Mouse (Mus musculus) gastrocnemius, postnatal 25 days (tissue): ENCODE data around the gene St3gal3. TPM values are rescaled to one million over a fixed set of nuclear protein-coding genes. Genes with fewer than 3 reads are reported as not detected.

ENCODE experiments used
- DNase-seq: peaks from one replicate; pipeline ENCODE4 v3.0.0; 2022
- total RNA-seq, 2 experiments: library from RNA; stranded (reverse); gene quantifications; 1 replicate in 1 of 2; 2 replicates in 1 of 2; pipeline ENCODE4 v1.2.3; 2021

Gene St3gal3
- total RNA-seq, 2 experiments from 2014 or later, result 65.8 to 74.1 TPM

GRCm38 (mm10) chr4:118053904-118054303 lies 80.8 kb downstream of the St3gal3 start:
- DNase-seq, result no peak

GRCm38 (mm10) chr4:118049606-118050302 lies 85.0 kb downstream of the St3gal3 start:
- DNase-seq, result no peak

GRCm38 (mm10) chr4:118044510-118044909 lies 90.2 kb downstream of the St3gal3 start:
- DNase-seq, result no peak

DNA sequence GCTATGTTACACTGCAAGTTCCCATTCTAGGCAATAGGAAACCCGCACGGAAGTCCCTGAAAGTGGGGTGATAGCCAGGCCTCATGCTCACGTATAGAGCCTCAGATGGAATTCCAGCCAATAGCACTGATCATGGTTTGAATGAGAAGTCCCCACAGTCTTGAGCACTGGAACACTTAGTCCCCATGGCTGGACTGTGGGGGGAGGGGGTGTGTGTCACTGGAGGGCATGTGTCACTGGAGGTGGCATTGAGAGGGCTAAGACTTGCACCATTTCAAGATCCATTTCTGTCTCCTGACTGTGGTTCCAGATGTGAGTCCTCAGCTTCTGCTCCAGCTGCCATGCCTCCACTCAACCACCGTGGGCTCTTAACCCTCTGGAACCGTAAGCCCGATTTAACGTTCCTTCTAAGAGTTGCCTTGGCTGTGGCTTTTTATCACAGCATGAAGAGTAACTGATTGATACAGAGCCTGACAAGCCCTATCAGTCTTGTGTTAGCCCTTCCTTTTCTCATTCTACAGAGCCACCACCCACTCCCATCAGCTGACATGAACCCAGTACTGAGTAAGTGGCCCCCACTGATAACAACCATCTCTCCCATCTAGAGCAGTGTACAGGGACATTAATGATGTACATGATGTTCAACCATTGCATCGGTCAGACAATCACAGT lies 91.2 kb downstream of the St3gal3 start:
- no peak for DNase-seq

- DNase-seq, result no peak
Measured at GRCm38 (mm10) chr4:118042671-118043320, 91.9 kb downstream of the St3gal3 start.

DNA sequence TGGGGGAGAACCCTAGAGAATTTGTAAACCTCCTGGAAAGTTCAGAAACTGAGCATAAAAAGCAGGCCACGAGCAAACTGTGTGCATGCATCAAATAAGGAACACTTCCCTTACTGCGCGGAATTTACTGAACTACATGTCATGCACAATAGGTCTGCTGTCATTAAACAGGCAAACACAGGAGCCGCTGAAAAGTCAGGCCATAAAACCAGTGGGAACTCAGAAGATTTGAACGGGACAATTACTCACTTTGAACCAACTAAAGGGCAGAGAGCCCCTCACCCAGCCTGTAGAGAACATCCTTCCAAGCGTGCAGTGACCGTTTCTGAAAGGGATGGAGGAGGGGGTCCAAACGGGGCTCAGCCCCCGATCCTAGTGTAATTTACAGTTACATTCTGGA lies 93.6 kb downstream of the St3gal3 start:
- DNase-seq, result no peak

DNA sequence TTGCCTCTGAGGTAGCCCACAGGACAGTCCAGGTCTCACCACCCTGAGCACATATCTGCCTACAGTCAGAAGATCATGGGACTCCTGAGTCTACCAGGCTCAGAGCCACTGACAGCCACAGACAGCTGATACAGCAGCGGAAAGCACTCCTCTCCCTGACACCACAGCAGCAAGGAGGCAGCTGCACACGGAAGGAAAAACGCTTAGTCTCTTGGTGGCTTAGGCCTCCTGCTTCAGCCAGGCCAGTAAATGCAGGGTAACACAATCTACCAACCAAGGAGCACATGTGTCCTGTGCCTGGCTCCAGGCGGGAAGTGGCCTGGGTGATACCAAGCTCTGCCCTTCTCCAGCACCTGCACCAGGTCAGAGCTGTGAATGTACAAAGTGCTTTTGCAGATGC lies 94.1 kb downstream of the St3gal3 start:
- DNase-seq, result peak; percentile 65

DNA sequence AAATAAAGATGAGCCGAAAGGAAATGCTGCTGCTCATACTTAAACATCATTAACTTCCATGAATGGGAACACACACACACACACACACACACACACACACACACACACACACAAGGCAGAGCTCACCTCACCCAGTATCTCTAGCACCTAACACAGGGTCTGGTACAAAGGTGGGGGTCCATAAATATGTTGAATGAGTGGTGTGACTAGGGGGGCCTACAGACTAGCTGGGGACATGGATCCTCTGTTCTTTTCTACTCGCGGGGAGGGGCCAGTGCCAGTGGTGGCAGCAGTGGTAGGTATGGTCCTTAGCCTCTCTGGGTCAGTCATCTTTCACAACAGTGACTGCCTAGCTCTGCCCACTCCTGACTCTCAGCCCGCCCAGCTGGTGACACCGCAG lies 94.8 kb downstream of the St3gal3 start:
- DNase-seq, result no peak

DNA sequence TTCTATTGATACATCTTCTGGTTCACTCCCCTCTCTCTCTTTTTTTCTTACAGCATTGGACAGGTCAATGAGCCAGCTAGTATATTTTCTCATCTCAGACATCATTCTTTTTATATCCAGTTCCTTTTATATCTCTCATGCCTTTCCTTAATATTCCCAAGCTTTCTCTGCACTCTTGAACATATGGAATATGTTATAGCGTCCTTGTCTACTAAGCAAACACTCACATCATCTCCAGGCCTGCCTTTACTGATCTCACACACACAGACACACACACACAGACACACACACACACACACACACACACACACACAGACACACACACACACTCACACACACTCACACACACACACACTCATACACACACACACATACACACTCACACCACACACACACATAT lies 96.7 kb downstream of the St3gal3 start:
- DNase-seq, result no peak

- DNase-seq, result no peak
Measured at GRCm38 (mm10) chr4:118037406-118037805, 97.3 kb downstream of the St3gal3 start.

DNA sequence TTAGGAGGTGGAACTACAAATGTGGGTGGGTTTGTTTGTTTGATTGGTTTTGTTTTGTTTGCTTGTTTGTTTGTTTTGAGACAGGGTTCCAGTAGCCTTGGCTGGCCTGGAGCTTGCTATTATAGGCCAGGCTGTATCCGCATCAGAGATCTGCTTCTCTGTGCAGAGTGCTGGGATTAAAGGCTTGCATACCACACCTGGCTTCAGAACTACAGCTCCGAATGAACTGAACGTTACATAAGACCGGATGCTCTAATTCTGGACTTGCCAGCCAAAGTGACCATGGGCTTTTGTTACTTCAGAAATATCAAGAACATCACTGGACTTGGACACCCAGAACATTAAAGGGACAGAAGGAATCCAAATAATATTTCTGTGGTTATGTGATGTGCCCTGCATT lies 98.2 kb downstream of the St3gal3 start:
- no peak for DNase-seq

DNA sequence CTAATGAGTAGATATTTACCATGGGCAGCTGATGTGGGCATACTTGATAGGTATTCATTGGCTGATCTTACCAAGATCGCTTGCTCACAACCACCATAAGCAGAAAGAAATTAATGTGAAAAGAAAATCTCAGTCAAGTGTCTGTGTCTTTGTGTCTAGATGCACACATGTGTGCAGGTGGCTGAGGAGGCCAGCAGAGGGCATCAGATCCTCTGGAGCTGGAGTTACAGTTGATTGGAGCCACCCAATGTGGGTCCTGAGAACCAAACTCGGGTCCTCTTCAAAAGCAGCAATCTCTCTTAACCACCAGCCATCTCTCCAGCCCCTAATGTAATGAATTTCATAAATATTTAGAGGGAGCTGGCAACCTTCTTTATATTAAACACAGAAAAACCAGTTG lies 99.6 kb downstream of the St3gal3 start:
- no peak for DNase-seq

DNA sequence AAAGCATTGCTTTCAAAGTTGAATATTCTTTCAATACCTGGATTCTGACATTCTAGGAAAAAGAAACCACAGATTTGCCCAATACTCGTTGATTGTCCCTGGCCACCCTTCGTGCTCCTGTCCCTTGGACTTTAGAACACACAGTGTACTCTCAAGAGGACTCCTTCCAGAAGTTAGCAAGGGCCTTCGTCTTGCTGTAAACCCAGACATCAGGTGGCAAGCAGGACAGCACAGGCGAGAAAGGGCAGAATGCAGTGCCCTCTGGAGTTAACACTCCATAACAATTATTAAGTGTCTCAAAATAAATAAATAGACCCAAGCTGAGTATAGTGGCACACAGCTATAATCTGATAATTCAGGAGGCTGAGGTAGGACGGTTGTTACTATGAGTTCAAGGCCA lies 101.7 kb downstream of the St3gal3 start:
- DNase-seq, result no peak

DNA sequence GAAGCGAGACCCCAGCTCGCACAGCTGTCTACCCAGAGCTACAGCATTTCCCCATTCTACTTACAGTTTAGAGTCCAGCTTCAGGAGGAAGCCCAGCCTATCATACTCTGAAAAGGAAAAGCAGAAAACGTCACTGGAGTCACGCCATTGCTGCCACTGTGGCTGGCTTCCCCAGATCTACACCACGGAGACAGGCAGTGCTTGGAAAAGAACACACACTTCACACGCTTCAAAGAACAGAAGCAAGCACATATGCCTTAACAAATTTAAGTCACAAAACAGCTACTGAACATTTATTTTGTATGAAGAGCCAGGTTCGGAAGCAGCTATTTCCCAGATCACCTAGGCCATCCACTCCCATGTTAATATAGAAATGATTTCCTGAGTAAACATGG lies 102.9 kb downstream of the St3gal3 start:
- no peak for DNase-seq

DNA sequence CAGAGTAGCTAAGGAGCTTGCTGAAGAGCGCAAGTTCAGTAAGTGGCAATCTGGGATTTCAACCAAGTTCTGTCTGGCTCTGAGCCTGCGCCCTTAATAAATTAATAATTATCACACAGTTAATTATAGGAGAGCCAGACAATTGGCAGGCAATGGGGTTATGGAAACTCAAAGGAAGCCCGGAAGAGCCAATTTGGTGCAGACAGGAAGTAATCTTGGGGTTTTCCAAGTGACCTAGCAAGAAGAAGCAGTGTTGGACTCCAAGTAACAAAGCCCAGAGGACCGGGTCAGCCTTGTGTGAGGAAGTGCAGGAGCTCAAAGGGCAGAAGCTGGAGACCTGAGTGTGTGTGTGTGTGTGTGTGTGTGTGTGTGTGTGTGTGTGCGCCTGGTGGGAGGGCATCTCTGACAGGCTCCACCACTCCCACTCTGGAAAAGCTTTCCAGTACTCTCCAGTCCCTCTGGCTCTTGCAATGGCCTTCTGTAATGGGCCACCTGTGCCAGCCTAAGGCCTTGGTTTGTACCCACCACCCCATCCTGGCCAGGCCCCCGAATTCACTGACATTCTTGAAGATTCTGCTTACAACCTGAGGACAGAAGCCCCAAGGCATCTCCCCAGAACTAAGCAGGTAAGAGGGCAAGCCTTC lies 103.5 kb downstream of the St3gal3 start:
- peak; percentile 32 for DNase-seq

- DNase-seq, result no peak
Measured at GRCm38 (mm10) chr4:118030330-118030729, 104.4 kb downstream of the St3gal3 start.

DNA sequence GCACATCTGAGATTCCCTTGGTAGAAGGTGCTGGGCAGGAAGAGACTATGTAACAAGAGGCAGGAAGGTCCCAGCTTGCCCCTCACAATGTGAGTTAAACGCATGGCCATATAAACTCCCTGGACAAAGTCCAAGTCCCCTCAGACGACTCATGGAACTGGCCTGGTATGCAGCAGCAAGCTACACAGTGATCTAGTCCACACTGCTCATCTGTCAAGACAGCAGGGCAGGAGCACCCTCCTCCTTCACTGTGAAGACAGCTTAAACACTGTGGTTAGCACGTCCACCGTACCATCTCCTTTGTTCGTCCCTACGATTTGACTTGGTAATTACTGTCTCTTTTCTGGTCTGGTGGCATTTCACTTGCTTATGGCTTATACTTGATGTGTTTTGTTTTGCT lies 104.8 kb downstream of the St3gal3 start:
- no peak for DNase-seq

- no peak for DNase-seq
Measured at GRCm38 (mm10) chr4:118028994-118029393, 105.7 kb downstream of the St3gal3 start.

DNA sequence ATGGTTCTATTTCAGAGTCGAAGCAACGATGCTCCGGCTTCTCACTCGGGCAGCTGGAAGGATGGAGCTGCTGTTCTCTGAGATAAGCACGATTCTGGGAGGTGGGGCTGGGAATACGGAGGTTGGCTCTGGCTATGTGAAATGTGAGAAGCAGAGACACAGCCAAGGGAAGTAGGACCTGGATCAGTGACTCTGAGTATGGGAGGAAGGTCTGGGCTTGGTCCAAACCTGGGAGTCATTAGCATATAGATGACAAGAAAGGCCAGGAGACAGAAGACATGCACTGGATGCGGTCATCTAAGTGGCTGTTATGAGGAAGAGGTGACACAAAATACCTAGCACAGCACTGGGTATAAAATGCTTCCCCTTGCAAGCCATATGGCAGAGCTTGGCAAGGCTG lies 108.8 kb downstream of the St3gal3 start:
- no peak for DNase-seq

- DNase-seq, result no peak
Measured at GRCm38 (mm10) chr4:118025381-118025780, 109.3 kb downstream of the St3gal3 start.

- DNase-seq, result no peak
Measured at GRCm38 (mm10) chr4:118022811-118023210, 111.9 kb downstream of the St3gal3 start.

- no peak for DNase-seq
Measured at GRCm38 (mm10) chr4:118022406-118022805, 112.3 kb downstream of the St3gal3 start.

DNA sequence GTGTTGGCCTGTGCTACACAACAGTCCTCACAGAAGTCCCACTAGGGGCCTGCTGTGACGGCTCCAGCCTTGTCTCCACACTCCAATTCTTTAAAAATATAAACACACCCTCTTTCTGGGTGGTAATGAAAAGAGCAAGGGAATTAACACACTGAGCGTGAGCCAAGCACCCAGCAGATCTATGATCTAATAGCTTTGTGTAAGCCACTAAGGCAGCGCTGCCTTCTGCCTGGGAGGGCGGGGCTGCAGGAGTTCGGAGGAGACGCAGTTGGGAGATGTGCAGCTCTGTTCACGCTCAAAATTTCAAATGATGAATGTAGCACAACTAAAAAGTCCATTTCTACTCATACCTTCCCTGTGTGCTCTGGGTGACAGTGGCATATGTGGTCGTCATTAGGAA lies 115.1 kb downstream of the St3gal3 start:
- no peak for DNase-seq
